Mouse (Mus musculus) left cerebral cortex, postnatal 14 days (tissue): ENCODE results near the gene Acsf2. TPM values are rescaled to one million over a fixed set of nuclear protein-coding genes. Genes with fewer than 3 reads are reported as not detected.

Source experiments
- total RNA-seq, 2 experiments: library from RNA; stranded (reverse); gene quantifications; 2 replicates each; pipeline ENCODE4 v1.2.3; 2021

The Acsf2 gene
- total RNA-seq, 2 experiments from 2014 or later: 16.9 to 17.2 TPM

Other genes with a start within 250 kb of the Acsf2 start
- 1 to 10 TPM; 1.6 to 2.3 TPM for gene Abcc3, start 208.9 kb downstream of the Acsf2 start, total RNA-seq
- gene Cacna1g, start 127.7 kb downstream of the Acsf2 start, total RNA-seq: 100 to 1,000 TPM; 107 to 130 TPM
- gene Spata20, start 115.7 kb downstream of the Acsf2 start, total RNA-seq: under 1 TPM; 0.38 to 0.62 TPM
- gene Epn3, start 101.9 kb downstream of the Acsf2 start, total RNA-seq: 1 to 10 TPM in 1 of 2 experiments, under 1 TPM in 1; 0.95 to 1.3 TPM
- 1 to 10 TPM; 3.2 to 3.8 TPM for gene Mycbpap, start 80.1 kb downstream of the Acsf2 start, total RNA-seq
- gene Rsad1, start 52.6 kb downstream of the Acsf2 start, total RNA-seq: 10 to 100 TPM; 16.1 to 16.8 TPM
- under 1 TPM in 1 of 2 experiments, not detected in 1; 0.38 TPM for gene Chad, start 36.8 kb downstream of the Acsf2 start, total RNA-seq
- gene Lrrc59, start 27.9 kb upstream of the Acsf2 start, total RNA-seq: 10 to 100 TPM; 83.8 to 84.9 TPM
- gene Mrpl27, start 51.9 kb upstream of the Acsf2 start, total RNA-seq: 10 to 100 TPM; 65.2 to 72.5 TPM
- under 1 TPM; 0.21 to 0.79 TPM for gene Eme1, start 52.1 kb upstream of the Acsf2 start, total RNA-seq
- 10 to 100 TPM; 23.1 to 25.8 TPM for gene Xylt2, start 75.6 kb upstream of the Acsf2 start, total RNA-seq
- not detected for gene Gm11541, start 102.6 kb upstream of the Acsf2 start, total RNA-seq
- under 1 TPM; 0.31 to 0.38 TPM for gene Cdc34b, start 139.9 kb upstream of the Acsf2 start, total RNA-seq
- gene Tmem92, start 180.8 kb upstream of the Acsf2 start, total RNA-seq: not detected